Mouse (Mus musculus) heart, adult 8-10 months (tissue): ENCODE measurements at regions not wholly inside any gene's neighbourhood (a gene's known extent, or its start where the extent isn't known, plus 50 kb on each side); places are given as distances from the start of the nearest gene placed in this dataset.

Source experiments
- DNase-seq: peaks from one replicate; pipeline ENCODE4 v3.0.0; 2022; ENCODE audit warnings: low spot score

- no peak for DNase-seq
These were observed 92.1 kb upstream of the Ins2 start for GRCm38 (mm10) chr7:142835319-142835718.

DNA sequence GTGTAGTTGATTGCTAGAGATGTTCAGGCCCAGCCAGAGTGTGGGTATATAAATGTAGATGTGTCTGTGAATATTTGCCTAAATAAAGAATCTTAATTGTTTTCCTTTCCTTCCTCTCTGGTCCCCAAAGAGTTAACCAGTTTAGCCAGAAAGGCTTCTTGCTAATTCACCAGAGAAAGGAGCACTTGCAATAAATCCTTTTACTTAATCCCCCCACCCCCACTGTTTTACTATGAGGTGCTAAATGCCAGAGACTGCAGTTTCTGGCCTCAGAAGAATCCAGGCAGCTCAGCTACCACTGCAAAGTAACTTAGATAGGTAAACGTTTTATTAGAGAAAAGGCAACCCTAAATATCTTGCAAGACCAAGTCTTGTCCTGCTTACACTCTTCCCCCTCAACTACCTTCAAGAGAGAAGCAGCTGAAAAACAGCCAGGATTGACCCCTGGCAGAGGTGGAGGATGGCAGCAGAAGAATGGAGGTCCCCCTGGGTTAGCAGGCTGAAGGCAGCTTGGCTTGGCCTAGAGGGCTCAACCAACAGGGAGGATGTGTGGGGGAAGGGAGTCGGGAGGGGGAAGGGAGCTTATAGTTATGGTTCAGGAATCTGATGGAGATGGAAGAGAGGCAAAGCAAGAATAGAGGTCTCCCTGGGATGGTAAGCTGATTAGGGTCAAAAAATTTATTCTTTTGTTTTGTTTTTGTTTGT lies 87.9 kb upstream of the Ins2 start:
- DNase-seq, result no peak

GRCm38 (mm10) chr7:142810711-142811110 lies 67.5 kb upstream of the Ins2 start:
- DNase-seq, result no peak

- peak; percentile 39 for DNase-seq
These were observed 56.2 kb upstream of the Ins2 start for GRCm38 (mm10) chr7:142799424-142799823.

DNA sequence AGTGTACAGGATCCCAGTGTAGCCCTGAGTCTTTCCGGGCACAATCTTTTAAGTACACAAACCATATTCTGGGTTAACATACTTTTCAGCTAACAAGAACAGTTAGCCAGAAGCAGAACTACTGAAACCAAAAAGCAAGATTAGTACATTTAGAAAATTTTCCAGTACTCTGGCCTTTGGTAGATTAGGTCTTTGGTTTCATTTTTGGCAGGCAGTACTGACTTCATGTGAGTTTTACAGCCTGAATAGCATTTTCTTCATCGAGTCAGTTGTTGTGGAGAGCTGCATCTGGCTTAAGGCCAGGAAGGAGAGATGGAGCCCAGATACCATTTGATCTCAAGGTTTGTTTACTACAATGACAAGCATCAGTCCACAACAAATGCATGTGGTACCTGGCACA lies 51.3 kb upstream of the Ins2 start:
- DNase-seq, result no peak
